Mouse (Mus musculus) midbrain, postnatal 0 days (tissue): ENCODE measurements around the gene Rubcn. TPM values are rescaled to one million over a fixed set of nuclear protein-coding genes. Genes with fewer than 3 reads are reported as not detected.
"Not testable (repeated sequence)": the region's sequence is repeated elsewhere in the genome, so short reads cannot be mapped to it uniquely, and the experiment has no call there.

Experiments used
- ATAC-seq: fragments of 200-750 bp; cut with Nextera tagmentation; 2 replicates; pipeline ENCODE4 v1.8.0; 2017; ENCODE audit warnings: moderate number of reproducible peaks, mild to moderate bottlenecking, moderate TSS enrichment, moderate library complexity; ENCODE audit not compliant: low FRiP score
- DNase-seq: peaks from one replicate; pipeline ENCODE4 v3.0.0-alpha.2; 2015; ENCODE audit warnings: low spot score
- H3K27ac ChIP-seq: fragments of 300-500 bp; sonication (generic); 2 replicates; pipeline ENCODE4 v1.5.1; 2014; ENCODE audit warnings: low read depth, mild to moderate bottlenecking, low read length, mixed read lengths
- H3K27me3 ChIP-seq: fragments of 300-500 bp; sonication (generic); 2 replicates; pipeline ENCODE4 v1.6.1; 2014; ENCODE audit warnings: low read length, control low read depth, mixed read lengths; ENCODE audit not compliant: insufficient read depth
- H3K36me3 ChIP-seq: fragments of 300-500 bp; sonication (generic); 2 replicates; pipeline ENCODE4 v1.6.1; 2014; ENCODE audit warnings: low read length, control low read depth, mixed read lengths; ENCODE audit not compliant: insufficient read depth
- H3K4me1 ChIP-seq: fragments of 300-500 bp; sonication (generic); 2 replicates; pipeline ENCODE4 v1.6.1; 2014; ENCODE audit warnings: mild to moderate bottlenecking, control low read depth, antibody characterized with exemption, low read length, mixed read lengths; ENCODE audit not compliant: insufficient read depth
- H3K4me2 ChIP-seq: fragments of 300-500 bp; sonication (generic); 2 replicates; pipeline ENCODE4 v1.6.1; 2014; ENCODE audit warnings: low read depth, mild to moderate bottlenecking, low read length, mixed read lengths; ENCODE audit not compliant: poor library complexity, severe bottlenecking
- H3K4me3 ChIP-seq: fragments of 300-500 bp; sonication (generic); 2 replicates; pipeline ENCODE4 v1.5.1; 2014; ENCODE audit warnings: low read depth, mild to moderate bottlenecking, low read length, moderate library complexity
- H3K9ac ChIP-seq: fragments of 300-500 bp; sonication (generic); replicated peaks from 2 replicates; pipeline ENCODE4 v1.6.1; 2014; ENCODE audit warnings: mild to moderate bottlenecking, low read length, moderate library complexity, mixed read lengths; ENCODE audit not compliant: poor library complexity, severe bottlenecking
- H3K9me3 ChIP-seq: fragments of 300-500 bp; sonication (generic); 2 replicates; pipeline ENCODE4 v1.6.1; 2016; ENCODE audit warnings: low read length, control low read depth
- CTCF ChIP-seq: IDR thresholded peaks from 2 replicates; pipeline ENCODE4 v1.5.1; 2016; ENCODE audit warnings: antibody characterized with exemption, mild to moderate bottlenecking
- WGBS: fragments of 180-500 bp; shearing (Covaris S2); extraction: QIAGEN DNeasy Blood & Tissue Kit; methylation state at CpG from one replicate; pipeline ENCODE4 v1.1.7; 2014; 5-methylcytosine and 5-hydroxymethylcytosine counted together
- polyA plus RNA-seq: library from polyadenylated mRNA; unstranded; fragments of >200 nt; fragmentation: Nextera tagmentation; extraction: Ambion mirVana; gene quantifications from 2 replicates; pipeline ENCODE4 v1.2.1, GENCODE M21; 2015
- total RNA-seq: library from RNA; depleted of rRNA; stranded (reverse); fragments of >200 nt; gene quantifications from 2 replicates; pipeline ENCODE4 v1.2.3, GENCODE M21; 2014

Gene Rubcn
- total and polyA plus RNA-seq, 2 experiments from 2014 or later, result 25.5 to 84.0 TPM

- H3K36me3 ChIP-seq, result no peaks in the 10 kb centered on the region
- peaks cover 8% of the 10 kb centered on the region; the same call in 1 of the 2 replicates for H3K4me1 ChIP-seq
- H3K27ac ChIP-seq, result no peak overlapping the region
- no peak for ATAC-seq
- H3K9ac ChIP-seq, result no peak overlapping the region
- no peaks in the 10 kb centered on the region for H3K9me3 ChIP-seq
- no peaks in the 10 kb centered on the region for H3K27me3 ChIP-seq
- no peak overlapping the region for H3K4me2 ChIP-seq
- TF ChIP-seq CTCF, result no peak
- H3K4me3 ChIP-seq, result no peak overlapping the region
- DNase-seq, result no peak
- WGBS, result 89% methylated on average over 3 of the region's 3 CpGs
These were observed 1.7 kb downstream of the Rubcn start for GRCm38 (mm10) chr16:32875847-32876246.

GRCm38 (mm10) chr16:32875281-32875680, 2.3 kb downstream of the Rubcn start:
- not testable (repeated sequence) for H3K9me3 ChIP-seq, H3K4me3 ChIP-seq, H3K4me2 ChIP-seq, H3K9ac ChIP-seq, H3K36me3 ChIP-seq, ATAC-seq, DNase-seq, H3K27ac ChIP-seq, H3K4me1 ChIP-seq, H3K27me3 ChIP-seq
- 58% methylated on average over 1 of the region's 1 CpGs for WGBS
- TF ChIP-seq CTCF, result peak; percentile 21; the same call in 1 of the 2 replicates

GRCm38 (mm10) chr16:32873366-32873765, 4.2 kb downstream of the Rubcn start:
- Histone ChIP-seq H3K9me3 (no peaks in the 10 kb centered on the region), H3K9ac (no peak overlapping the region), H3K27me3 (no peaks in the 10 kb centered on the region), H3K4me2 (no peak overlapping the region), H3K4me1 (0 out of 2 replicates have a peak, but pooled peaks cover 2% of the 10 kb centered on the region), H3K4me3 (no peak overlapping the region), H3K27ac (no peak overlapping the region), H3K36me3 (no peaks in the 10 kb centered on the region)
- DNase-seq (no peak), ATAC-seq (no peak)
- TF ChIP-seq CTCF, result no peak
- WGBS, result 57% methylated on average over 3 of the region's 3 CpGs

- Histone ChIP-seq H3K9ac (no peak overlapping the region), H3K9me3 (no peaks in the 10 kb centered on the region), H3K27me3 (no peaks in the 10 kb centered on the region), H3K36me3 (no peaks in the 10 kb centered on the region), H3K4me3 (no peak overlapping the region), H3K4me1 (peaks cover 16% of the 10 kb centered on the region), H3K4me2 (no peak overlapping the region), H3K27ac (no peak overlapping the region)
- DNase-seq, result no peak
- no peak for TF ChIP-seq CTCF
- 66% methylated on average over 5 of the region's 5 CpGs for WGBS
- ATAC-seq, result no peak
These were observed 7.3 kb downstream of the Rubcn start for GRCm38 (mm10) chr16:32870231-32870630.

GRCm38 (mm10) chr16:32867919-32868552, 9.5 kb downstream of the Rubcn start:
- Histone ChIP-seq H3K9ac (peak overlapping the region; percentile 66), H3K4me2 (peak overlapping the region; percentile 71), H3K4me3 (peak overlapping the region; percentile 73), H3K27me3 (no peaks in the 10 kb centered on the region), H3K9me3 (no peaks in the 10 kb centered on the region), H3K27ac (peak overlapping the region; percentile 82), H3K36me3 (no peaks in the 10 kb centered on the region), H3K4me1 (peaks cover 16% of the 10 kb centered on the region)
- WGBS, result under 1% methylated on average over 35 of the region's 35 CpGs
- ATAC-seq (peak; percentile 99), DNase-seq (peak; percentile 95)
- TF ChIP-seq CTCF, result 0 out of 2 replicates have a peak, but pooled peaks have one; percentile 4

GRCm38 (mm10) chr16:32866713-32867112, 10.9 kb downstream of the Rubcn start:
- ATAC-seq, result no peak
- no peak for DNase-seq
- no peaks in the 10 kb centered on the region for H3K36me3 ChIP-seq
- peak overlapping the region; percentile 73 for H3K4me3 ChIP-seq
- TF ChIP-seq CTCF, result no peak
- no peak overlapping the region; the same call in 1 of the 2 replicates for H3K9ac ChIP-seq
- no peaks in the 10 kb centered on the region for H3K27me3 ChIP-seq
- H3K4me1 ChIP-seq, result peaks cover 16% of the 10 kb centered on the region
- peak overlapping the region; percentile 71 for H3K4me2 ChIP-seq
- H3K9me3 ChIP-seq, result no peaks in the 10 kb centered on the region
- no peak overlapping the region for H3K27ac ChIP-seq
- WGBS, result 85% methylated on average over 5 of the region's 5 CpGs
